Mouse (Mus musculus): ENCODE results near the gene Hist1h2an.
"Not testable (repeated sequence)": the region's sequence is repeated elsewhere in the genome, so short reads cannot be mapped to it uniquely, and the experiment has no call there.

The Hist1h2an gene

GRCm38 (mm10) chr13:21786899-21787629 lies at the start of gene Hist1h2an, which contains the start of gene Hist1h2bp:
Gene Hist1h2an (minus strand): TSS chr13:21787218.
Gene Hist1h2bp (plus strand): TSS chr13:21787461.
- in situ Hi-C loops (cut with MboI; ENCODE audit: low pct_unique_long_range_greater_than_20kb in 1 of 2, low sequenced_read_pairs in 2 of 2, unreplicated experiment in 1 of 2): not testable (repeated sequence)

DNA sequence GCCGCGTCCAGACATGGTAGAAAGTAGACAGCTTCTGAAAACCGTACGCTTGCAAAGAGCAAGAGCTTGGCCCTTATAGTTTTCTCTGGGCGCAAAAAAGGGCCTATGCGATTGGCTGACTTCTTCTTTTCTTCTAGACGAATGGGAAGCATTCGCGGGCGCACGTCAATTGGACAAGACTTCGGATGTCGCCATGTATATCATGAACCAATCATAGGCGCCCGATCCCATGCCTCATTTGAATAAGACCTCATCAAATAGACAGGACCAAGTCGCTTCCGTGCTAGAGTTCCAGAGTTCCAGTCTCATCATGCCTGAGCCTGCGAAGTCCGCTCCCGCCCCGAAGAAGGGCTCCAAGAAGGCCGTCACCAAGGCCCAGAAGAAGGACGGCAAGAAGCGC lies 46.4 kb upstream of the Hist1h2an start, which contains the start of the genes Hist1h2ap and Hist1h2br:
Hist1h2ap (minus strand) TSS at position 47 of the 400 bp plus-strand sequence.
Hist1h2br (plus strand) TSS at position 283 of the 400 bp plus-strand sequence.
- in situ Hi-C loops (cut with MboI; ENCODE audit: low pct_unique_long_range_greater_than_20kb in 1 of 2, low sequenced_read_pairs in 2 of 2, unreplicated experiment in 1 of 2): not testable (repeated sequence)

DNA sequence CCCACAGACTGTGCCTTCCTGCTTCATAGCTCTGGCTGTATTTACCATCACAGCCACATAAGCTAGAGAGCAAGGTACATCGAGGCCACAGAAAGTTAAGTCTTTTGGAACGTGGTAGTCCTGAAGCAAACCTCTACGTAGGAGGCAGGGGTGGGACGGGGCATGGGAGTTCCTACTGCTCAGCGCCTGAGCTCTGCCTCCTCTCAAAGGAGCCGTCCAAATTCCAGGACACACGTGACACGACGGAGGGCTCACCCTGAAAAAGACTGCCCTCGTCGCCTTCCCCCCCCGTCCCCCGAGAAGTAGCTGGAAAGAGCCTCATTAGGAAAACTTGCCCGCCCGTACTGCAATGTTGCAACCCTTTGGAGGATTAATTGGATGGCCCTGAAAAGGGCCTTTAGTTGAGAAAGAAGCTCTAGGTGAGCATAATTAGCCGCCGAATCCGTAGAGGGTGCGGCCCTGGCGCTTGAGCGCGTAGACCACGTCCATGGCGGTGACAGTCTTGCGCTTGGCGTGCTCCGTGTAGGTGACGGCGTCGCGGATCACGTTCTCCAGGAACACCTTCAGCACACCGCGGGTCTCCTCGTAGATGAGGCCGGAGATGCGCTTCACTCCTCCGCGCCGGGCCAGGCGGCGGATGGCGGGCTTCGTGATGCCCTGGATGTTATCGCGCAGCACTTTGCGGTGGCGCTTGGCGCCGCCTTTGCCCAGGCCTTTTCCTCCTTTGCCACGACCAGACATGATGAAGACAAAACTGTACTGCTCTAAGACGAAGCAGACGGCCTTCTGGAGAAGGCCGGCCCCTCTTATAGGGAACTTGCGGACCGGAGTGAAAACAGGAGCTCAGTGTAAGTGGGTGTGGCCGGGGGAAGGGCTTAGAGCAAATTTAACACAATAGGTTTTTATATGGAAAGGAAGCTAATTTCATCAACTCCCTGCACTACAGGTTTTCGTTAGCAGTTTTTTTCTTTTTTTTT lies 44.7 kb upstream of the Hist1h2an start, which contains the start of gene Hist1h4n:
Hist1h4n (minus strand) TSS at position 779 of the 977 bp plus-strand sequence.
- in situ Hi-C loops (cut with MboI; ENCODE audit: low pct_unique_long_range_greater_than_20kb in 1 of 2, low sequenced_read_pairs in 2 of 2, unreplicated experiment in 1 of 2): not testable (repeated sequence)

DNA sequence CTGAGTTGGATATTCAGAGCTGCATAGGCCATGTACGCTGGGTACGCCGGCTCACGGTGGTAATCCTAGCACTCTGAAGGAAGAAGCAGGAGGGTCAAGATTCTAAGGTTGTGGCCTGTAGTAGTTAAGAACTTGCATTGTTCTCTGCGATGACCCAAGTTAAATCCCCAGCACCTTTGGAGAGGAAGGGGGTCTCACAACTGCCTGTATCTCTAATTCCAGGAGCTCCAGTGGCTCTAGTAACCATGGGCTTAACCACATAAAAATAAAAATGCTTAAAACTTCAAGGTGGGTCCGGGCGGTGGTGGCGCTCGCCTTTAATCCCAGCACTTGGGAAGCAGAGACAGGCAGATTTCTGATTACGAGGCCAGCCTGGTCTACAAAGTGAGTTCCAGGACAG lies 43.3 kb upstream of the Hist1h2an start:
- in situ Hi-C loops (cut with MboI; ENCODE audit: low pct_unique_long_range_greater_than_20kb in 1 of 2, low sequenced_read_pairs in 2 of 2, unreplicated experiment in 1 of 2): no loop called here

DNA sequence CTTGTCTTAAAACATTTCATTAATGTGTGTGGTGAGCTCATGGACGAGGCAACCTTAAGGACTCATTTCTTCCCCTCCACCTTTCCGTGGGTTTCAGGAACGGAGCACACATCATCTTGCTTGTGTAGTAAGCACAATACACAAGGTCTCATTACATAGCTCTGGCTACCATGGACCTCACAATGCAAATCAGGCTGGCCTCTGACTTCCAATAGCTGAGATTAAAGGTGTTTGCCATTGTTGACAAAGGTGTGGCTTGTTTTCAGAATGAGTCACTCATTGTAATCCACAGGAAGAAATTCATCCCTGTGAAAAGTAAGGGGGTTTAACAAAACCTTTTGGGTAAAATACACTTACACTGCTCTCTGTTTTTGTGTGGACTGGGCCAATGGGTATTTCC lies 41.5 kb upstream of the Hist1h2an start:
- in situ Hi-C loops (cut with MboI; ENCODE audit: low pct_unique_long_range_greater_than_20kb in 1 of 2, low sequenced_read_pairs in 2 of 2, unreplicated experiment in 1 of 2): no loop called here

- in situ Hi-C loops (cut with MboI; ENCODE audit: low pct_unique_long_range_greater_than_20kb in 1 of 2, low sequenced_read_pairs in 2 of 2, unreplicated experiment in 1 of 2): not testable (repeated sequence)
These were observed 33.3 kb upstream of the Hist1h2an start for GRCm38 (mm10) chr13:21820082-21820890.

DNA sequence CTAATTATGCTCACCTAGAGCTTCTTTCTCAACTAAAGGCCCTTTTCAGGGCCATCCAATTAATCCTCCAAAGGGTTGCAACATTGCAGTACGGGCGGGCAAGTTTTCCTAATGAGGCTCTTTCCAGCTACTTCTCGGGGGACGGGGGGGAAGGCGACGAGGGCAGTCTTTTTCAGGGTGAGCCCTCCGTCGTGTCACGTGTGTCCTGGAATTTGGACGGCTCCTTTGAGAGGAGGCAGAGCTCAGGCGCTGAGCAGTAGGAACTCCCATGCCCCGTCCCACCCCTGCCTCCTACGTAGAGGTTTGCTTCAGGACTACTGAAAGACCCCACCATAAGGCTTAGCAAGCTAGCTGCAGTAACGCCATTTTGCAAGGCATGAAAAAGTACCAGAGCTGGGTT lies 25.1 kb upstream of the Hist1h2an start:
- in situ Hi-C loops (cut with MboI; ENCODE audit: low pct_unique_long_range_greater_than_20kb in 1 of 2, low sequenced_read_pairs in 2 of 2, unreplicated experiment in 1 of 2): not testable (repeated sequence)

- in situ Hi-C loops (cut with MboI; ENCODE audit: low pct_unique_long_range_greater_than_20kb in 1 of 2, low sequenced_read_pairs in 2 of 2, unreplicated experiment in 1 of 2): not testable (repeated sequence)
These were observed 24.5 kb upstream of the Hist1h2an start, which contains the start of gene Hist1h4m for GRCm38 (mm10) chr13:21811539-21811938. Gene Hist1h4m (plus strand): TSS chr13:21811746.

DNA sequence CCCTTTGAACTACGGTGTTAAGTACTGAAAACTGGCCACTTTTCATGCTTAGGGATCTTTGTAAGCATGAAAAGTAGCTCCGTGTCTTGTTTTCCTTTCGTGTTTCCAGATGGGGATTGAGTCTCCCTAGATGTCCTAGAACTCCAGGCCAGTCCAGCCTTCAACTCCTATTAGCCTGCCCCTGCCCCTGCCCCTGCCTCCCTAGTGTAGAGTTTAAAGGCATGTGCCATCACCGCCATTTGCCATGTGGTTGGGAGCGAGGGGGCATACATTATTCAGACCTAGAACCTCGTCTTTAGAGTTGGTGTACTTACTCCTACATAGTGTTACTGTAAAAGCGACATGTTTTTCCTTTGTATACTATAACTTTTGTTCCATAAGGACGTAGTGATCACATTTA lies 24.1 kb upstream of the Hist1h2an start:
- in situ Hi-C loops (cut with MboI; ENCODE audit: low pct_unique_long_range_greater_than_20kb in 1 of 2, low sequenced_read_pairs in 2 of 2, unreplicated experiment in 1 of 2): not testable (repeated sequence)

DNA sequence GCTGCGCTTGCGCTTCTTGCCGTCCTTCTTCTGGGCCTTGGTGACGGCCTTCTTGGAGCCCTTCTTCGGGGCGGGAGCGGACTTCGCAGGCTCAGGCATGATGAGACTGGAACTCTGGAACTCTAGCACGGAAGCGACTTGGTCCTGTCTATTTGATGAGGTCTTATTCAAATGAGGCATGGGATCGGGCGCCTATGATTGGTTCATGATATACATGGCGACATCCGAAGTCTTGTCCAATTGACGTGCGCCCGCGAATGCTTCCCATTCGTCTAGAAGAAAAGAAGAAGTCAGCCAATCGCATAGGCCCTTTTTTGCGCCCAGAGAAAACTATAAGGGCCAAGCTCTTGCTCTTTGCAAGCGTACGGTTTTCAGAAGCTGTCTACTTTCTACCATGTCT lies 23.1 kb upstream of the Hist1h2an start, which contains the start of the genes Hist1h2bq and Hist1h2ao:
Hist1h2bq (minus strand) TSS at position 125 of the 400 bp plus-strand sequence.
Hist1h2ao (plus strand) TSS at position 393 of the 400 bp plus-strand sequence.
- in situ Hi-C loops (cut with MboI; ENCODE audit: low pct_unique_long_range_greater_than_20kb in 1 of 2, low sequenced_read_pairs in 2 of 2, unreplicated experiment in 1 of 2): not testable (repeated sequence)

DNA sequence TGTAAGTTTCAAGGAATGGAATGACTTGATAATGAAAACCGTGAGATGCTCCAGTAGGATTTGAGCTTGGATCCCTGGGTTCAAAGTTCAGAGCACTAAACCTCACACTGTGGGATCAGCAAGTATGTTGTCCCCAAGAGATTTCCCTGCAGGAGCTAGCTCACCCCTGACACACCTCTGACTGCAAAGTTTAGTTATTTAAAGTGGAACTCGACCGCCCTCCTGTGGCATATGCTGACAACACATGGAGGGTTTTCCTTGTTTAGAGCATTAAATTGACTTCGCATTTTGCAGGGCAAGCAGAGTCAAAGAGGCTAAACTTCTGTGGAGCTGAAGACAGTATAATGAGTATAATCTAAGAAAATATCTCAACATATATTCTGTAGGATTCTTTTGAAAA lies 16.0 kb upstream of the Hist1h2an start:
- in situ Hi-C loops (cut with MboI; ENCODE audit: low pct_unique_long_range_greater_than_20kb in 1 of 2, low sequenced_read_pairs in 2 of 2, unreplicated experiment in 1 of 2): not testable (repeated sequence)

- in situ Hi-C loops (cut with MboI; ENCODE audit: low pct_unique_long_range_greater_than_20kb in 1 of 2, low sequenced_read_pairs in 2 of 2, unreplicated experiment in 1 of 2): not testable (repeated sequence)
These were observed 10.1 kb upstream of the Hist1h2an start for GRCm38 (mm10) chr13:21797163-21797562.

- in situ Hi-C loops (cut with MboI; ENCODE audit: low pct_unique_long_range_greater_than_20kb in 1 of 2, low sequenced_read_pairs in 2 of 2, unreplicated experiment in 1 of 2): no loop called here
These were observed 8.6 kb upstream of the Hist1h2an start for GRCm38 (mm10) chr13:21795584-21795983.

DNA sequence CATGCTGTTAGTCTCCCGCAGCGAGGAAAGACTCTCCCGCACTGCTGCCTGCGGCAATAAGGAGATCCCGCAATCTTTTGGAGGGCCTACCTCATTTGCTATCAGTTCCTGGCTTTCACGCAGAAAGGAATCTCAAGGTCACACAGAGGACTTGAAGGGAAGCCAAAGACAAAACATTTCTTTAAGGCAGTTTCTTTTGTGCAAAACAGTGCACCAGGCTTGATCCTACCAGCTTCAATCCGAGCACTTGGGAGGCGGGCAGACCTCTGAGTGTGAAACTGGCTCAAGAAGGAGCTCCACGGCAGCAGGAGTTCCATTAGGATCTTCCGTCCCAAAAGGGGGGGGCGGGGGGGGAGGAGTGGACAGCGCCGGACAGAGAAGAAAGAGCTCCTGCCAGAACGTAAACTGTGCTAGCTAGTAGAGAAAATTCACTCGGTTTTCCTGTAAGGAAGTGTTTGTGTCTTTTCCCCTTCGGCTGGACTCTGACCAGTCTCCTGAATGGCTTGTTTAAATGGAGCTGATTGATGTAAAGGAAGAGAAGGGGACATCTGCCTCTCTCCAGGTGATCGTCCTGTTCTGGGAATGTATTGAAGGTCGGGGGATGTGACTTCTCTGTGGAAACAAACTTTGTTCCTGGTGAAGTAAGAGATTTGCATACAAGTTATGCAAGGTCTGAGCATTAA lies 3.7 kb upstream of the Hist1h2an start:
- in situ Hi-C loops (cut with MboI; ENCODE audit: low pct_unique_long_range_greater_than_20kb in 1 of 2, low sequenced_read_pairs in 2 of 2, unreplicated experiment in 1 of 2): no loop called here

GRCm38 (mm10) chr13:21789925-21790324 lies 2.9 kb upstream of the Hist1h2an start:
- in situ Hi-C loops (cut with MboI; ENCODE audit: low pct_unique_long_range_greater_than_20kb in 1 of 2, low sequenced_read_pairs in 2 of 2, unreplicated experiment in 1 of 2): no loop called here

DNA sequence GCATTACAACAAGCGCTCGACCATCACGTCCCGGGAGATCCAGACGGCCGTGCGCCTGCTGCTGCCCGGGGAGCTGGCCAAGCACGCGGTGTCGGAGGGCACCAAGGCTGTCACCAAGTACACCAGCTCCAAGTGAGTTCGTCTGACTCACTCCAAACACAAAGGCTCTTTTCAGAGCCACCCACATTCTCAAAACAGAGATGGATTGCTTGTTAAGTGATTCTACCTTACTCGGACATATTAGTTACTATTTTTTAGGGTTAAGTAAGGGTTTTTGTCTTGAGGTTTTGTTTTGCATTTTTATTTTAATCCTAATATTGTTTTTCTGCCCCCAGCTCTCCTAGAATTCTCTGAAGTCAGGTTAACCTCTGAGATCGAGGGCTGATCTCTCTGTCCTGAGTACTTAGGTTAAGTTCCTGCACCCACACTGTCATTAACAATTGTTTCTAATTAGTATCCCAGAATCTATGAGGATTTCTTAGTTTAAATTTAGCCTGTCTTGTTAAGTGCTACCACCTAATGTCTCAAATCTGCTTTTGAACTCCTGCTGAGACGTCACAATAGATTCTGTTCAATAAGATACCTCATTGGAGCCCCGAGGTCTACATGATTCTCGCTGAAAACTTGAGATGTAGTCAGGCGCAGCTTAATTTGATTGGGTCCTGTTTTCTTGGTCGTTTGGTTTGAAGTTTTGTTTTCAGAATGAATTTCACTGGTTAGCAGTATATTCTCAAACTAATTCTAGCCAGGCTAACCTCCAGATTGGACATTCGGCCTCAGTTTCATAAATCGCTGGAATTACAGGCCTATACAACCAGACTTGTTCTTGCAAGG lies 959 bp upstream of the Hist1h2an start:
- in situ Hi-C loops (cut with MboI; ENCODE audit: low pct_unique_long_range_greater_than_20kb in 1 of 2, low sequenced_read_pairs in 2 of 2, unreplicated experiment in 1 of 2): no loop called here
